Mouse (Mus musculus) erythroblast, embryonic 14.5 days (primary cell): Measurements from ENCODE around the gene Olfr418. TPM values are rescaled to one million over a fixed set of nuclear protein-coding genes. Genes with fewer than 3 reads are reported as not detected.
"Not testable (repeated sequence)": the region's sequence is repeated elsewhere in the genome, so short reads cannot be mapped to it uniquely, and the experiment has no call there.

Source experiments
- H3K27me3 ChIP-seq: 2 replicates; pipeline ENCODE4 v1.6.1; 2012; ENCODE audit warnings: inconsistent platforms; ENCODE audit not compliant: control insufficient read depth
- H3K36me3 ChIP-seq: 2 replicates; pipeline ENCODE4 v1.6.1; 2012; ENCODE audit warnings: mild to moderate bottlenecking, inconsistent platforms; ENCODE audit not compliant: control insufficient read depth
- H3K4me1 ChIP-seq: 2 replicates; pipeline ENCODE4 v1.6.1; 2012; ENCODE audit warnings: inconsistent platforms; ENCODE audit not compliant: control insufficient read depth
- H3K4me3 ChIP-seq: replicated peaks from 2 replicates; pipeline ENCODE3; 2012; ENCODE audit warnings: moderate library complexity, mild to moderate bottlenecking, inconsistent platforms
- H3K9me3 ChIP-seq: 2 replicates; pipeline ENCODE4 v1.6.1; 2012; ENCODE audit warnings: low read length, inconsistent platforms, mixed read lengths; ENCODE audit not compliant: control insufficient read depth
- GATA1 ChIP-seq: IDR thresholded peaks from 2 replicates; pipeline ENCODE4 v1.6.1; 2012; ENCODE audit warnings: low read length, inconsistent platforms, mixed read lengths
- TAL1 ChIP-seq: IDR thresholded peaks from 3 replicates; pipeline ENCODE4 v1.6.1; 2012; ENCODE audit warnings: low read length, inconsistent platforms, mixed read lengths
- polyA plus RNA-seq: library from polyadenylated mRNA; stranded (reverse); fragments of >175 nt; gene quantifications from 2 replicates; pipeline ENCODE4 v1.2.3, GENCODE M21; 2012

The Olfr418 gene
- polyA plus RNA-seq, result not detected in 2 replicates

DNA sequence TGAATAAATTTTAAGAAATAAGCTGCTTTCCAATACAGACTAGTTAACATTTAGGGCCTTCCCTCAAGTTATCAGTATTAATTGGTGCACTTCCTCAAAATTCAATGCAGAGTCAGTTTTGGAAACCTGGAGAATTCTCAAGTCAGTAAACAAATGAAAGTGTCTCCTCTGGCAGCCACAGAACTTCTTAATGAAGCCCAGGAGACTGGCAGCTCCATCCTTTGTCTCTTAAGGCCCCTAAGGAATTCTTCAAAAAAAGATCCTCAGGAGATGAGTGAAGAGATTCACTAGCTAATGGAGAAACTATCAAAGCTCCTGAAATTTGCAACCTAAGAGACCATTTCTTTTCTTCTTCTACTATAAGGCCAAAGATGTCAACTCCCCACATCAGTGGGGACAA, at the start of gene Olfr418:
Gene Olfr418, plus strand, starts transcription at position 301 of the 400 bp plus-strand sequence.
- Histone ChIP-seq H3K27me3 (no peaks in the 10 kb centered on the region), H3K4me3 (no peak within 1 kb of the TSS), H3K9me3 (no peaks in the 10 kb centered on the region), H3K4me1 (no peaks in the 10 kb centered on the region), H3K36me3 (no peaks in the 10 kb centered on the region)
- TF ChIP-seq GATA1, result no peak
- no peak for TF ChIP-seq TAL1

DNA sequence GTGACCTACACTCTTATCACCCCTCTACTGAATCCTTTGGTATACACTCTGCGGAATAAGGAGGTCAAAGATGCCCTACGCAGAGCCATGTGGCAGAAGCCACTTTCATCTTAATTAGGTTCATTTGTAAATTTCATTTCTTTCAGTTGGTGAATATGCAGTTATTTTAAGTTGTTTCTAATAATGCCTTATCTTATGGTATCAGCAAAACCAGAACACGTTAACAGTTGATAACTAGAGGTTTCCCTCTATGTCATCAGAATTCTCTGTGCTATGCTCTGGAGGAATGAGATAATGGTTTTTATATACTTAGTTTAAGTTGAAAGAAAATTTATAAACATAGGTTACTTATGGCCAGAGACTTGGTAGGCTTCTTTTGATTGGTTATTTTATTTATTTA, 49.3 kb upstream of the Olfr418 start:
- H3K9me3 ChIP-seq, result no peaks in the 10 kb centered on the region
- no peaks in the 10 kb centered on the region for H3K36me3 ChIP-seq
- H3K4me3 ChIP-seq, result no peak overlapping the region
- H3K27me3 ChIP-seq, result no peaks in the 10 kb centered on the region
- TF ChIP-seq TAL1, result no peak
- no peak for TF ChIP-seq GATA1
- H3K4me1 ChIP-seq, result no peaks in the 10 kb centered on the region

DNA sequence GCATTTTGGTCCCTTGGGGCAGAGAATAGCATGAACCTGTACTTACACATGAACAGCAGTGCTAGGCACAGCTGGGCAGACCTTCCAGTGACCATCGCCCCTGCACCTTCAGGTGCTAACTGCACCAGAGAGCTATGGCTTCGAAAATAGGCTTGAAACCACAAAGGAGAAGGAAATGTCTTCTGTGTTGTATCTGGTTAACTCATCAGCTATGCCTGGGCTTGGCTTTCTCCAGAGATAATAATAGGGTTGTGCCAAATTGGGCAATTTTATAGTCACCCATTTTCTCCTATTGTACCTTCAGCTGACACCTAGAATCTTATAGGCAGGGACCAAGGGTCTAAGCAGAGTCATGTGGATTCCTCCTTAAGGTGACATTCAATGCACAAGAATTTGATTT, 38.7 kb upstream of the Olfr418 start, which contains the start of gene Fcer1a:
Gene Fcer1a, minus strand, starts transcription at position 134 of the 400 bp plus-strand sequence.
- no peaks in the 10 kb centered on the region for H3K4me1 ChIP-seq
- H3K4me3 ChIP-seq, result no peak within 1 kb of the TSS
- no peaks in the 10 kb centered on the region for H3K9me3 ChIP-seq
- H3K27me3 ChIP-seq, result no peaks in the 10 kb centered on the region
- no peaks in the 10 kb centered on the region for H3K36me3 ChIP-seq
- TF ChIP-seq TAL1, result no peak

DNA sequence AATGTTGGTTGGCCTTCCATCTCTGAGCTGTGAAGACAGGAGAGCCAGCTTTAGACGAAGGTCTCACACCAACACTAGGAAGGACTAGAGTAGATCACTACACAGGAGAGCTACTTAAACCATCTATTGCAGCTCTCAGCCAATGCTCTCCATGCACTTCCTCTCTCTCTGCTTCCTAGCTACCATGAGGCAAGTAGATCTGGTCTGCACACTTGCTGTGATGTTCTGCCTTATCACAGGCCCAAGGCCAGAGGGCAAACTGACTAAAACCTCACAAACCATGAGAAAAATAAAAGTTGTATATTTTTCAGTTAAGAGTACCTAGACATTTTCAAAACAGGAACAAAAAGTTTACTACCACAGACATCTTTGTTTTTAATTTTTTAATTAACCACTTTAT, 28.8 kb upstream of the Olfr418 start:
- H3K36me3 ChIP-seq, H3K9me3 ChIP-seq, H3K27me3 ChIP-seq, H3K4me1 ChIP-seq, H3K4me3 ChIP-seq: not testable (repeated sequence)

DNA sequence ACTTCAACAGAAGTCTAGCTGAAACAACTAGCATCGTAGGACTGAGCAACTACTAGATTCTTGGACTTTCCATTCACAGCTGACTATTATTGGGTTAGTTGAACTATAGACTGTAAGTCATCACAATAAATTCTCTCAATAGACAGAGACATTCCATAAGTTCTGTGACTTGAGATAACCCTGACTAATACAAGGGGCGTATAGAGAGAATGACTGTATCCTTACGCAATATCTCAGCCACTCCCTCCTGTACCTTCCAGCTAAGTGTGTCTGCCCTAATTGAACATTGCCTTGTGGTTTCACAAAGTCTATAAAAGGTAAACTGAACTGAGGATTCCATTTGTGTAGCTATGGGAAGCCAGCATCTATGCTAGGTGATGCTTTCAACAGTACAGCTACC, 15.9 kb upstream of the Olfr418 start:
- Histone ChIP-seq H3K36me3 (no peaks in the 10 kb centered on the region), H3K4me3 (no peak overlapping the region), H3K4me1 (no peaks in the 10 kb centered on the region), H3K27me3 (no peaks in the 10 kb centered on the region), H3K9me3 (no peaks in the 10 kb centered on the region; the same call in 1 of the 2 replicates)
- TF ChIP-seq GATA1, result no peak
- TF ChIP-seq TAL1, result no peak

DNA sequence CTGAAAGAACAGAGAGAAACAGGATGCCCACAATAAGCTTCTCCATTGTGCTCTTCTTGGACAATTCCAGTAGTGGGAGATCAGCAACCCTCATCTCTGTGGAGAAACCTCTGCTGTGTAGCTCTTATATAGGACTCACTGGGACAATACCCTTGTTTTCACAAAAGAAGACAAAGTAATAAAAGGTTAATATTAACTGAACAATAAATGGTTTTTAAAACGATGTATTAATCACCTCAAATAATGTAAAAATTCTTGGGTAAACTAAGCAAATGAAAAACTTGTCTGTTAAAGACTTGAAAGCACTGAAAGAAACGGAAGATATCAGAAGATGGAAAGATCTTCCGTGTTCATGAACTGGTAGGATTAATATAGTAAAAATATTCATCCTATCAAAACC, 11.9 kb downstream of the Olfr418 start, which contains the start of gene Mptx2:
Gene Mptx2, minus strand, starts transcription at position 101 of the 400 bp plus-strand sequence.
- Histone ChIP-seq H3K9me3 (no peaks in the 10 kb centered on the region), H3K27me3 (no peaks in the 10 kb centered on the region), H3K4me1 (no peaks in the 10 kb centered on the region), H3K4me3 (no peak within 1 kb of the TSS), H3K36me3 (no peaks in the 10 kb centered on the region)
- TF ChIP-seq GATA1 (no peak), TAL1 (no peak)

DNA sequence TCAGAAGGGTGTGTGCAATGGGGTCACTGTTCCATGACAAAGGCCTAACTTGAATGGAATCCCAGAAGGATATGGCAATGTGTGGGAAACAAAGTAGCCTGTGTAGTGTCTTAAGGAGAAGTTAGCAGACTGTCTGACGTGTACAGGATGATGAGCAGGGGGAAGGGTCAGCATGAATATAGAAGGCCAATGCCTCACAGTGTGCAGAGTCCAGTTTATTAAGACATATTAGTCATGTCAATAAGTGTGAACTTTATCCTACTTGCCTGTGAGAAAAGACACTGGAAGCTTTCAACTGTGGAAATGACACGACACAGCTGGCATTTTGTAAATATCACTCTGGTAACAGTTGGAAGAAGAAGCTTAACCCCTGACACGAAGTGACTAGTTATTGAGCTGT, 37.0 kb downstream of the Olfr418 start:
- H3K27me3 ChIP-seq, H3K4me3 ChIP-seq, H3K9me3 ChIP-seq, H3K36me3 ChIP-seq, H3K4me1 ChIP-seq: not testable (repeated sequence)

DNA sequence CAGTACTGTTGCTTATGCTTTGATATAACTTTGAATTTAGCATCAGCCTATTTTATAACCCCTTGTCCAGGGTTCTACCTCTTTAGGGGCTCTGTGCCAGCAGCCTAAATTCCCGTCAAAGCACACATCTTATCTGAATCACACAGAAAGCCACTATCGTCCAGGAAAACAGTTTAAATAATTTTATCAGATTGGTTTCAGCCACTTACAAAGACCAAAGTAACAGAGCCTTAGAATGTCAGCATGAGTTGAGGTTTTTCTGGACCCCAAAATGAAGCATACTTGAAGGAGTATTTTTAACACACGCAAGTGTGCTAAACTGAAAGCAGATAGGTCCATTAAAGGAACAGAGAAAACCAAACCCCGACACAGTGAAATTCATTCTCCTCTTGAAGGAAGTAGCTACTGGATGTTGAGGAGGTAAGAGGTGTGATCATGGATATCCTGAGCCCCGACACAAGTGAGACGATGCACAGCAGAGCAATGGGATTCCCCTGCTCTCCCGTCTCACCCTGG, 47.8 kb downstream of the Olfr418 start:
- not testable (repeated sequence) for H3K36me3 ChIP-seq, H3K4me1 ChIP-seq, H3K27me3 ChIP-seq, H3K9me3 ChIP-seq, H3K4me3 ChIP-seq

DNA sequence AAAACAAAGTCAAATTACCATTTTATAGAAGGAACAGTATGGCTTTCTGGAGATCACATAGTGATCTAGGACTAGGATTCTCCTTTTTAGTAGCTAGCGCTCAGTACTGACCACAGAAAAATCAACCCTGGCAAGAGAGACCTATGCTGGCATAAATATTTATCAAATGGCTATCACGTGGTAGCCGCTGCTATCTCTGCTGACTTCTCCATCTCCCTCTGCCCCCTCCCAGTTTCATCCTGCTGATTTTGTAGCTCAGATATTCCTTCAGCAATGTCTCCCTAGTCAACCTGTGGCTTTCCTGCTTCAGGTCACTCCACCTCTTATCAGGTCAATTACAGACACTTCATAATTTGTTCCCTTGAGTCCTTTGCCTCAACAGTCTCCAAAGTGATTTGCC, 49.9 kb downstream of the Olfr418 start:
- Histone ChIP-seq H3K4me1 (peaks cover 10% of the 10 kb centered on the region), H3K4me3 (no peak overlapping the region), H3K36me3 (no peaks in the 10 kb centered on the region), H3K9me3 (no peaks in the 10 kb centered on the region), H3K27me3 (no peaks in the 10 kb centered on the region)
- no peak for TF ChIP-seq TAL1
- TF ChIP-seq GATA1, result no peak

DNA sequence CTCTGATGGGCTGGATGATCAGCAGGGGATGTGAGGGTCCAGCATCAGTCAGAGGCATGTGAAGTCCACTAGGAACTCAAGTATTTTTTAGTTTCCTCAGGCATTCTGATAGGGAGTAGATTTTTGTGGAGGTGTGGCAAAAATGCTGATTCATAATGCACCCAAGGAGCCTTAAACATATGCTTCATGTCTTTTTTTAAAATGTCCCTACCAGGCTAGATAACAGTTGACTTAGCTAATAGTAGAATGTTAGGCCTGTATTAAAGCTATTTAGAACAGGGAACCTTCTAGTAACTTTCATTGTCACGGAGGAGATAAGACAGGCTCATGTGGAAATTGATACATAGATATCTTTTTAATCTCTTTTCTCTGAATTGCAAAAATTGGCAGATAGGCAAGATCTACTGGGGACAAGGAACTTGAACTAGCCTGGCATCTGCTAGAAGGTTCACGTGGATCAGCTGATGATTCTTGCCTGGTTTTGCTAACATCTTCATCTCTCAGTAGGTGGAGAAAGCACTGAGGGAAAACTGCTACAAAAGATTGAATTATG, 52.2 kb downstream of the Olfr418 start:
- H3K9me3 ChIP-seq, result no peaks in the 10 kb centered on the region
- H3K27me3 ChIP-seq, result no peaks in the 10 kb centered on the region
- H3K4me3 ChIP-seq, result no peak overlapping the region
- H3K36me3 ChIP-seq, result no peaks in the 10 kb centered on the region
- TF ChIP-seq TAL1 (no peak), GATA1 (no peak)
- H3K4me1 ChIP-seq, result peaks cover 24% of the 10 kb centered on the region
